Mouse (Mus musculus) forebrain, embryonic 14.5 days (tissue): ENCODE measurements around the gene Lsamp. TPM values are rescaled to one million over a fixed set of nuclear protein-coding genes. Genes with fewer than 3 reads are reported as not detected.

ENCODE experiments used
- ATAC-seq: fragments of 200-750 bp; cut with Nextera tagmentation; 2 replicates; pipeline ENCODE4 v1.8.0; 2017; ENCODE audit warnings: mild to moderate bottlenecking, moderate library complexity
- DNase-seq: peaks from one replicate; pipeline ENCODE4 v3.0.0-alpha.2; 2015; ENCODE audit warnings: low spot score
- H3K27ac ChIP-seq: fragments of 300-500 bp; sonication (generic); 2 replicates; pipeline ENCODE4 v1.5.1; 2014; ENCODE audit warnings: low read depth, mild to moderate bottlenecking, control low read depth, low read length, moderate library complexity
- H3K27me3 ChIP-seq: fragments of 300-500 bp; sonication (generic); replicated peaks from 2 replicates; pipeline ENCODE4 v1.6.1; 2014; ENCODE audit warnings: low read length, control low read depth, mixed read lengths; ENCODE audit not compliant: control insufficient read depth, insufficient read depth
- H3K36me3 ChIP-seq: fragments of 300-500 bp; sonication (generic); 2 replicates; pipeline ENCODE4 v1.6.1; 2014; ENCODE audit warnings: low read length, control low read depth; ENCODE audit not compliant: control insufficient read depth, insufficient read depth
- H3K4me1 ChIP-seq: fragments of 300-500 bp; sonication (generic); 2 replicates; pipeline ENCODE4 v1.6.1; 2014; ENCODE audit warnings: antibody characterized with exemption, low read length, control low read depth; ENCODE audit not compliant: control insufficient read depth, insufficient read depth
- H3K4me2 ChIP-seq: fragments of 300-500 bp; sonication (generic); 2 replicates; pipeline ENCODE4 v1.6.1; 2014; ENCODE audit warnings: mild to moderate bottlenecking, control low read depth, low read length
- H3K4me3 ChIP-seq: fragments of 300-500 bp; sonication (generic); 2 replicates; pipeline ENCODE4 v1.5.1; 2014; ENCODE audit warnings: low read depth, low read length, control low read depth
- H3K9ac ChIP-seq: fragments of 300-500 bp; sonication (generic); 2 replicates; pipeline ENCODE4 v1.6.1; 2014; ENCODE audit warnings: mild to moderate bottlenecking, low read length, control low read depth, moderate library complexity
- H3K9me3 ChIP-seq: fragments of 300-500 bp; sonication (generic); replicated peaks from 2 replicates; pipeline ENCODE4 v1.6.1; 2016; ENCODE audit warnings: low read length, control low read depth, mixed read lengths; ENCODE audit not compliant: control insufficient read depth
- WGBS: fragments of 180-500 bp; shearing (Covaris S2); extraction: QIAGEN DNeasy Blood & Tissue Kit; methylation state at CpG from one replicate; pipeline ENCODE4 v1.1.7; 2014; 5-methylcytosine and 5-hydroxymethylcytosine counted together
- polyA plus RNA-seq: library from polyadenylated mRNA; unstranded; fragments of >200 nt; fragmentation: Nextera tagmentation; extraction: Ambion mirVana; gene quantifications from 2 replicates; pipeline ENCODE4 v1.2.1, GENCODE M21; 2014

Gene Lsamp
- polyA plus RNA-seq, 1 experiment from 2014 or later = 19.0 TPM

GRCm38 (mm10) chr16:41408850-41409249 is 1424.7 kb downstream of the Lsamp start:
- H3K36me3 ChIP-seq = no peaks in the 10 kb centered on the region
- H3K27ac ChIP-seq = no peak overlapping the region
- no peak overlapping the region for H3K9ac ChIP-seq
- no peaks in the 10 kb centered on the region for H3K4me1 ChIP-seq
- H3K9me3 ChIP-seq = no peaks in the 10 kb centered on the region
- 62% methylated on average over 7 of the region's 7 CpGs for WGBS
- no peak for ATAC-seq
- no peak for DNase-seq
- no peak overlapping the region for H3K4me2 ChIP-seq
- H3K27me3 ChIP-seq = no peaks in the 10 kb centered on the region
- H3K4me3 ChIP-seq = no peak overlapping the region

- ATAC-seq = no peak
- H3K4me3 ChIP-seq = no peak overlapping the region
- WGBS = 81% methylated on average over 3 of the region's 3 CpGs
- no peaks in the 10 kb centered on the region for H3K27me3 ChIP-seq
- no peaks in the 10 kb centered on the region for H3K4me1 ChIP-seq
- H3K4me2 ChIP-seq = no peak overlapping the region
- H3K9me3 ChIP-seq = no peaks in the 10 kb centered on the region
- no peak for DNase-seq
- no peaks in the 10 kb centered on the region for H3K36me3 ChIP-seq
- no peak overlapping the region for H3K27ac ChIP-seq
- H3K9ac ChIP-seq = no peak overlapping the region
These were observed 1426.5 kb downstream of the Lsamp start for GRCm38 (mm10) chr16:41410671-41411070.

DNA sequence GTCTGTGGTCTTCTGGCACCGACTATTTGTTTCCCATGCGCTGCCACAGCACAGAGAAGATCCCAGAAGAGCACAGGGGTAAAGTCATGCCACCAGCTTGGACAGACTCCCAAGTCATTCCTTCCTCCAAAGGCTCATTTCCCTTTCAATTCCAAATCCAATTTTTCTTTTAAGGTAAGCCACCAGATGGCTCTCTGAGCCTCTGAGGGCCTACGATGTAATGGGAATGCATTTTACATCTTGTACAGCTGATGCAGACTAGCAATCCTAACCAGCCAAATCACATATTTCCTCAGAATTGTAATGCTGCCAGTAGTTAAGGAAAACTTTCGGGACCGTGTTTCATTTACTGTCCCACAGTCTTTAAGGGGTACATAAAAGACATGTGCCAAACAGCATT is 1433.2 kb downstream of the Lsamp start:
- no peak overlapping the region for H3K4me2 ChIP-seq
- no peaks in the 10 kb centered on the region for H3K4me1 ChIP-seq
- ATAC-seq (no peak), DNase-seq (peak; percentile 45)
- H3K27me3 ChIP-seq = no peaks in the 10 kb centered on the region
- 78% methylated on average over 5 of the region's 5 CpGs for WGBS
- H3K27ac ChIP-seq = no peak overlapping the region
- no peaks in the 10 kb centered on the region for H3K9me3 ChIP-seq
- no peak overlapping the region for H3K4me3 ChIP-seq
- H3K9ac ChIP-seq = no peak overlapping the region
- H3K36me3 ChIP-seq = no peaks in the 10 kb centered on the region

- WGBS = 69% methylated on average over 2 of the region's 2 CpGs
- no peak overlapping the region for H3K4me2 ChIP-seq
- H3K27me3 ChIP-seq = no peaks in the 10 kb centered on the region
- no peaks in the 10 kb centered on the region for H3K36me3 ChIP-seq
- no peak overlapping the region for H3K9ac ChIP-seq
- no peaks in the 10 kb centered on the region for H3K9me3 ChIP-seq
- no peak overlapping the region for H3K27ac ChIP-seq
- H3K4me3 ChIP-seq = no peak overlapping the region
- ATAC-seq = no peak
- H3K4me1 ChIP-seq = no peaks in the 10 kb centered on the region
- DNase-seq = no peak
These were observed 1483.2 kb downstream of the Lsamp start for GRCm38 (mm10) chr16:41467391-41467790.

GRCm38 (mm10) chr16:41478694-41479093 is 1494.5 kb downstream of the Lsamp start:
- no peaks in the 10 kb centered on the region for H3K36me3 ChIP-seq
- no peak overlapping the region for H3K9ac ChIP-seq
- no peak for ATAC-seq
- no peaks in the 10 kb centered on the region for H3K27me3 ChIP-seq
- no peaks in the 10 kb centered on the region for H3K4me1 ChIP-seq
- H3K9me3 ChIP-seq = no peaks in the 10 kb centered on the region
- no peak overlapping the region for H3K27ac ChIP-seq
- H3K4me3 ChIP-seq = no peak overlapping the region
- peak; percentile 7 for DNase-seq
- no peak overlapping the region for H3K4me2 ChIP-seq
- 71% methylated on average over 5 of the region's 5 CpGs for WGBS

GRCm38 (mm10) chr16:41481832-41482231 is 1497.7 kb downstream of the Lsamp start:
- 93% methylated on average over 1 of the region's 1 CpGs for WGBS
- ATAC-seq (no peak), DNase-seq (no peak)
- Histone ChIP-seq H3K36me3 (no peaks in the 10 kb centered on the region), H3K9ac (no peak overlapping the region), H3K27ac (no peak overlapping the region), H3K27me3 (no peaks in the 10 kb centered on the region), H3K4me1 (no peaks in the 10 kb centered on the region), H3K4me2 (no peak overlapping the region), H3K9me3 (no peaks in the 10 kb centered on the region), H3K4me3 (no peak overlapping the region)

- Histone ChIP-seq H3K4me2 (no peak overlapping the region), H3K36me3 (no peaks in the 10 kb centered on the region), H3K27me3 (no peaks in the 10 kb centered on the region), H3K4me1 (peaks cover 7% of the 10 kb centered on the region; the same call in 1 of the 2 replicates), H3K4me3 (no peak overlapping the region), H3K9me3 (no peaks in the 10 kb centered on the region), H3K9ac (no peak overlapping the region), H3K27ac (no peak overlapping the region)
- ATAC-seq (peak; percentile 73), DNase-seq (peak; percentile 46)
- WGBS = 12% methylated on average over 6 of the region's 6 CpGs
These were observed 1526.9 kb downstream of the Lsamp start for GRCm38 (mm10) chr16:41510915-41511552.

DNA sequence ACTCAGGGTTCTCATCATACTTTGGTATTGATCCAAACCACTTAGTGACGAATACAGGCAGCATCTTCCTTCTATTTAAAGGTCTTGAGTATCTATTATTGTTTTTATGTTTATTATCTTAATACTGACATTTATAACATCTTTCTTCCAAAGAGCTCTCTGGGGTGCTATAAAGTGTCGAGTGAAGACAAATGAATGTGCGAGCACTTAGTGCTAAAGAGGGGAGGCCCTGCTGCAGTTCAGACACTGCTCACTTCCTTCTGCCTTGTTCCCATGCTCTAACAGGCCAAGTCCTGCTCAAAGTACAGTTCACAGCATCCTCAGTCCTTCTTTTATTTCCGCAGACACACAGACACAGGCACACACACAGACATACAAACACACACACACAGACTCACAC is 1537.4 kb downstream of the Lsamp start:
- Histone ChIP-seq H3K9ac (no peak overlapping the region), H3K27me3 (no peaks in the 10 kb centered on the region), H3K36me3 (no peaks in the 10 kb centered on the region), H3K9me3 (no peaks in the 10 kb centered on the region), H3K4me1 (no peaks in the 10 kb centered on the region), H3K4me2 (no peak overlapping the region), H3K4me3 (no peak overlapping the region), H3K27ac (no peak overlapping the region)
- 59% methylated on average over 4 of the region's 4 CpGs for WGBS
- ATAC-seq (no peak), DNase-seq (no peak)

- H3K27ac ChIP-seq = no peak overlapping the region
- no peaks in the 10 kb centered on the region for H3K36me3 ChIP-seq
- no peak overlapping the region for H3K9ac ChIP-seq
- WGBS = 59% methylated on average over 10 of the region's 10 CpGs
- H3K4me1 ChIP-seq = no peaks in the 10 kb centered on the region
- H3K9me3 ChIP-seq = no peaks in the 10 kb centered on the region
- H3K4me2 ChIP-seq = no peak overlapping the region
- peak; percentile 72 for DNase-seq
- no peak overlapping the region for H3K4me3 ChIP-seq
- no peak for ATAC-seq
- H3K27me3 ChIP-seq = no peaks in the 10 kb centered on the region
These were observed 1540.1 kb downstream of the Lsamp start for GRCm38 (mm10) chr16:41524266-41524665.
